Mouse (Mus musculus): ENCODE data around the gene Olfr1280. TPM values are rescaled to one million over a fixed set of nuclear protein-coding genes. Genes with fewer than 3 reads are reported as not detected.

The Olfr1280 gene
- polyA plus RNA-seq (2021; fragmentation: Nextera tagmentation): not detected in 2 replicates
- long read RNA-seq, experiment 1: 0 reads
- long read RNA-seq, experiment 2: 0 reads

GRCm38 (mm10) chr2:111313717-111314116, at the start of gene Olfr1280:
Olfr1280 (plus strand) TSS chr2:111314017.

GRCm38 (mm10) chr2:111274006-111274405, 39.8 kb upstream of the Olfr1280 start, which contains the start of gene Olfr1277:
Olfr1277 (minus strand) TSS chr2:111274106.

GRCm38 (mm10) chr2:111289836-111290235, 24.0 kb upstream of the Olfr1280 start, which contains the start of gene Olfr1278:
Olfr1278 (plus strand) TSS chr2:111290136.

GRCm38 (mm10) chr2:111300374-111300773, 13.4 kb upstream of the Olfr1280 start, which contains the start of gene Olfr1279:
Olfr1279 (plus strand) TSS chr2:111300635.

GRCm38 (mm10) chr2:111326220-111326619, 12.4 kb downstream of the Olfr1280 start, which contains the start of gene Olfr1281:
Olfr1281 (plus strand) TSS chr2:111326520.

GRCm38 (mm10) chr2:111335976-111336375, 22.2 kb downstream of the Olfr1280 start, which contains the start of gene Olfr1282:
Olfr1282 (minus strand) TSS chr2:111336076.

GRCm38 (mm10) chr2:111366490-111366889, 52.7 kb downstream of the Olfr1280 start, which contains the start of gene Olfr1283:
Olfr1283 (plus strand) TSS chr2:111366790.

GRCm38 (mm10) chr2:111375222-111375621, 61.4 kb downstream of the Olfr1280 start, which contains the start of gene Olfr1284:
Olfr1284 (plus strand) TSS chr2:111375522.

Other genes with a start within 250 kb of the Olfr1280 start
- not detected in 2 replicates for gene Gm13941, start 208.0 kb upstream of the Olfr1280 start, polyA plus RNA-seq (2021; fragmentation: Nextera tagmentation)
- not detected in 2 replicates for gene Gm15130, start 161.1 kb upstream of the Olfr1280 start, polyA plus RNA-seq (2021; fragmentation: Nextera tagmentation)
- gene 4930430A15Rik, start 84.4 kb upstream of the Olfr1280 start, polyA plus RNA-seq (2021; fragmentation: Nextera tagmentation): not detected in 2 replicates
- not detected in 2 replicates for gene Olfr1275, start 78.7 kb upstream of the Olfr1280 start, polyA plus RNA-seq (2021; fragmentation: Nextera tagmentation)
- not detected in 2 replicates for gene Olfr1276, start 59.5 kb upstream of the Olfr1280 start, polyA plus RNA-seq (2021; fragmentation: Nextera tagmentation)
- gene Olfr1277, start 39.9 kb upstream of the Olfr1280 start, polyA plus RNA-seq (2021; fragmentation: Nextera tagmentation): not detected in 2 replicates
- not detected in 2 replicates for gene Olfr1278, start 23.9 kb upstream of the Olfr1280 start, polyA plus RNA-seq (2021; fragmentation: Nextera tagmentation)
- gene Olfr1279, start 13.4 kb upstream of the Olfr1280 start, polyA plus RNA-seq (2021; fragmentation: Nextera tagmentation): not detected in 2 replicates
- gene Olfr1281, start 12.5 kb downstream of the Olfr1280 start, polyA plus RNA-seq (2021; fragmentation: Nextera tagmentation): not detected in 2 replicates
- not detected in 2 replicates for gene Olfr1282, start 22.1 kb downstream of the Olfr1280 start, polyA plus RNA-seq (2021; fragmentation: Nextera tagmentation)
- not detected in 2 replicates for gene Olfr1283, start 52.8 kb downstream of the Olfr1280 start, polyA plus RNA-seq (2021; fragmentation: Nextera tagmentation)
- not detected in 2 replicates for gene Olfr1284, start 61.5 kb downstream of the Olfr1280 start, polyA plus RNA-seq (2021; fragmentation: Nextera tagmentation)
- gene Olfr1286, start 109.1 kb downstream of the Olfr1280 start, polyA plus RNA-seq (2021; fragmentation: Nextera tagmentation): not detected in 2 replicates
- not detected in 2 replicates for gene Olfr1287, start 135.1 kb downstream of the Olfr1280 start, polyA plus RNA-seq (2021; fragmentation: Nextera tagmentation)
- not detected in 2 replicates for gene Olfr1288, start 160.1 kb downstream of the Olfr1280 start, polyA plus RNA-seq (2021; fragmentation: Nextera tagmentation)
- gene Olfr1289, start 166.8 kb downstream of the Olfr1280 start, polyA plus RNA-seq (2021; fragmentation: Nextera tagmentation): not detected in 2 replicates
- not detected in 2 replicates for gene Olfr1290, start 179.8 kb downstream of the Olfr1280 start, polyA plus RNA-seq (2021; fragmentation: Nextera tagmentation)
- gene Olfr1291-ps1, start 183.2 kb downstream of the Olfr1280 start, polyA plus RNA-seq (2021; fragmentation: Nextera tagmentation): not detected in 2 replicates
- gene Olfr1293-ps, start 211.2 kb downstream of the Olfr1280 start, polyA plus RNA-seq (2021; fragmentation: Nextera tagmentation): not detected in 2 replicates
- gene Olfr1294, start 226.3 kb downstream of the Olfr1280 start, polyA plus RNA-seq (2021; fragmentation: Nextera tagmentation): not detected in 2 replicates

Data from layer of hippocampus, adult 6 months (tissue).